Mouse (Mus musculus): ENCODE measurements around the gene Mpv17. TPM values are rescaled to one million over a fixed set of nuclear protein-coding genes. Genes with fewer than 3 reads are reported as not detected.

The Mpv17 gene
- polyA plus RNA-seq (2012; rRNA removed), result 98.9 and 117 TPM in 2 replicates

DNA sequence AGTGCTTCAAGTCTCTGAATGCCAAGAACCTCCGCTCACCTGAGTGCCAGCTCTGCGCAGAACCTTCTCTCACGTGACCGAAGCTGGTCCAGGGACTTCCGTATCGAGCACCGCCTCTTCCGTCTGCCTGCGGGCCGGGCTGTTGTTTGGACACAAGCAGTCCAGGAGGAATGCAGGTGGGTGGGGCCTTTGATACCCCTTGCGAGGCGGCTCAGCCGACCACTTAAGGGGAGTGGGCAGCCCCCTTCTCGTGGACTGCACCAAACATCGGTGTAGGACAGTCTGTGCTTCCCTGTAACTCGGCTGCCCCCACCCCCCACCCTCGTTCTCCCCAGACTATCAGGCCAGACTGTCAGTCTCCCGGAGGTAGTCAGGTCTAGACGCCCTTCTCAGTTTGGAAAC, at the start of gene Mpv17:
Gene Mpv17 (minus strand): TSS at position 100 of the 402 bp plus-strand sequence.
- peak; percentile 70 for DNase-seq (ENCODE audit: low spot score)

DNA sequence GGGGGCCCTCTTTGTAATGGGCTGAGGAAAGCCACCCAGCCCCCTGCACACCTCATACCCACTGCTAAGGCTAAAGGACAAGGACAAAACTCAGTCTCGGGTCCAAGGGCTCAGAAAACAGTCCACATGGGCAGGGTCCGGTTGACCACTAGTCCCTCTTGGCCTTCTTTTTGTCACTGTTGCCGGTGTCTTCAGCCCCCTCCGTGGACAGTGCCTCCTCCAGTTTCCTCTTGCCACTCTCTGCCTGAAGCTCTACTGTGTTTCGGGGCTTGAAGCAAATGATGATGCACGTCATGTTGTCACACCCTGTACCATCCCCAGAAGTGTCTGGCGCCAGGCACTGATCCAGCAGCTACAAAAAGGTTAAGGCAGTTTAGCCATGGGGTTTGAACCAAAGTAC, 48.9 kb upstream of the Mpv17 start:
- DNase-seq (ENCODE audit: low spot score), result no peak

DNA sequence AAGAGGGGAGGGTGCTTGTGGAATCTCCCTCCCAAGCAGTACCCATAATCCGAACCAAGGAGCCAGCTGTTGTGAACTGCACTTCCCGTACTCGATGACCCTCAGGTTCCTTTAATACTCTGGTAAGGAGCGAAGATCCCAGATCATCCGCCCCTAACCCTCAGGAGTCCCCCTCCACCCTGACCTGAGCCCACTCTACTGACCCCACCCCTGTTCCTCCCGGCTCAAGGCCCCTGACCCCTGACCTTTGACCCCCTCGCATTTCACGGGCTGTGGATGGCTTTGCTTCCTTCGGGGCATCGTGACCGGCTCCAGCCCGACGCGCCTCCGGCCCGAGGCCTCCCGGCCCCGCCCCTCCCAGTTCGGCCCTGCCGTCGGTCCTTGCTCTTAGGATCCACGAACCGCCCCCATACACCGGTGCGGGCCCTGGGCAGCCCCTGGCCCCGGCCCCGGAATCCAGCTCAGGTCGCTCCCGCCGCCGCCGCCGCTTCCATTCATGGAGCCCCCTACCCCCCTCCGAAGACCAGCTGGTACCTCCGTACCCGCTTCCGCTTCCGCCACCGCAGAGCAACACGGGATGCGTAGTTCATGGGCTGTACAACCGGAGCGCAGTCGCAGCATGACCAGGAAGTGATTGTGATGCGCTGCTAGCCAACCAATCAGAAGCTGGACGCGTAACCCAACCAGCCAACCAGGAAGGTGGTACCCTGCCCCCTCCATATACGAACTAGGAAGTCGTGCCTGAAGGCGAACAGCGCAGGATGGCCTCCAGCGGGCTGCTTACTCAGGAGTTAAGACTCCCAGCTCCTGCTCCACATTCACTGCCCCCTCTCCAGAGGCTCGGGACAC, 47.9 kb upstream of the Mpv17 start, which contains the start of gene Zfp513:
Gene Zfp513 (minus strand): TSS at position 562 of the 849 bp plus-strand sequence.
- DNase-seq (ENCODE audit: low spot score), result peak; percentile 84

- DNase-seq (ENCODE audit: low spot score), result no peak
These were observed 47.1 kb upstream of the Mpv17 start for GRCm38 (mm10) chr5:31201042-31201741.

- no peak for DNase-seq (ENCODE audit: low spot score)
These were observed 46.3 kb upstream of the Mpv17 start for GRCm38 (mm10) chr5:31200327-31200768.

DNA sequence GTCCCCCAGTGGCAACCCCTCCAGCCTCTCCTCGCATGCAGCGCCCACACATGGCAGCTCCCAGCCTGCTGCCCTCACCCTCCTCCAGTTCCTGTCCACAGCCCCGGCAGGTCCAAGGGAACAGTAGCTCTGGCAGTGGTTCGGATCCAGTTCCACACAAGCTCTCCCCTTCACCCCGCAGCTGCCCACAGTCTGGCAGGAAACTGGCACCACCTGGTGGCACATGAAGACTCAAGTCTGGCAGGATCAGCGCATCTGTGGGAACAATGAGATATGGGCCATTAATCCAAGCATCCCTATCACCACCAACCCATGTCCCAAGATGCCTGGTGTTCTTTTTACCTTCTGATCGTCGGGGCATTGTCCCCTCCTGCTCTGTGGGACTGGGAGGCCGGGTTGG, 45.8 kb upstream of the Mpv17 start:
- DNase-seq (ENCODE audit: low spot score), result no peak

- no peak for DNase-seq (ENCODE audit: low spot score)
These were observed 45.4 kb upstream of the Mpv17 start for GRCm38 (mm10) chr5:31199321-31199892.

DNA sequence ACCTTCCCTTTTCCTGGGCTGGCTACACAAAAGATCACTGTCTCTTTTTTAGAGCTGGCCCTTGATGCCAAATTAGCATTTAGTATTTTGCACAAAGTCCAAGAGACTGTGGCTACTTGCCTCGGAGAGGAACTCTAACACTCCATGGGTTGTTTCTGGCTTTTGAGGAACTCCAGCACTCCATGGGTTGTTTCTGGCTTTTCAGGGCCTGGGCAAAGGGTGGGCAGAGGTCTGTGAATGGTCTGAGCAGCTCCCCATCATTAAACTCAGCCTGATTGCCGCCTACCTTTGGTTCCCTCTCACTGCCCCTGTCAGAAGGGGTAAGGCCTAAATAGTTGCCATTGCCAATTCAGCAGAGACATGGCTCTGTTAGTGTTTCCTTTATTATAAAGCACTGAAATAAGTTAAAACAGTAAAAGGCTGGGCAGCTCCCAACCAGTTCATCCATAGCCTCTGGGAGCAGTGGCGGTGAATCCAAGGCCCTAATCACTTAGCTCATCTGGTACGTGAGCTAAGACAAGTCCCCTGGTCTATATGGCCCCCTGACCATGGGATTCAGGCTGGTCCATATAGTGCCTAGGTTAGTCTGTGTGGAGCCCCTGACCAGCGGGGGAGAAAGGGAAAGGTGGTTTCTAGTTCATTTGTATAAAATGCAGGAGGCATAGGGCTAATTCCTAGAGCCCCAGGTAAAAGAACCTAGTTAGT, 44.7 kb upstream of the Mpv17 start:
- no peak for DNase-seq (ENCODE audit: low spot score)

DNA sequence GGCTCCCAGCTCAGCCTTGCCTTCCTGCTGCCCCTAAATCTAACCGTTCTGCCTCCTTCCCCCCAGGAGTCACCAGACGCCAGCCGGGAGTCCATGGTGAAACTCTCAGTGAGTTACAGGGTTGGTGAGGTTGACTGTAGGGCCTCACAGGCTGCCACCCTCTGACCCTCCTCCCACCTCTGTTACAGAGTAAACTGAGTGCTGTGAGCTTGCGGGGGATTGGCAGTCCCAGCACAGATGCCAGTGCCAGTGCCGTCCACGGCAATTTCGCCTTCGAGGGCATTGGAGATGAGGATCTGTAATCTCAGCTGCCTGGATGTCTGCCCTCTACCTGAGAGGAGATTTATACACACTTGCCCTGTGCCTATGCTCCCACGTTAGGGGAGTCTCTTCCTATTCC, 44.1 kb upstream of the Mpv17 start:
- no peak for DNase-seq (ENCODE audit: low spot score)

GRCm38 (mm10) chr5:31197072-31197471, 43.0 kb upstream of the Mpv17 start:
- DNase-seq (ENCODE audit: low spot score), result no peak

DNA sequence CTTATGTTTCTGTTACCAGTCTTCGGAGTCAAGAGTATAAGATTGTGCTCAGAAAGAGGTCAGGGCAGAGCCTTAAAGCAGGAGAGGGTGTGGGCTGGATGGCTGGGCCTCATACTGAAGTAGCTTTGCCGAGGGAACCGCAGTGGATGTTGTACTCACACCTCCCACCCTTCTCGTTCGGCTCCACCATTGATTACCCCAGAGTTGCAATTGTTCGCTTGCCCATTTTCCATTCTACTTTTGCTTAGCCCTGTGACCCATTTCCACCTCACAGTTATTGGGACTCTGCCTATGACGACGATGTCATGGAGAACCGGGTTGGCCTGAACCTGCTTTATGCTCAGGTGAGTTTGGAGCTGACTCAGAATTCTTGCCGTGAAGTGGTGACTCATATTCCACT, 42.2 kb upstream of the Mpv17 start:
- no peak for DNase-seq (ENCODE audit: low spot score)

- DNase-seq (ENCODE audit: low spot score), result no peak
These were observed 41.6 kb upstream of the Mpv17 start for GRCm38 (mm10) chr5:31195671-31196070.

GRCm38 (mm10) chr5:31194486-31195485, 40.7 kb upstream of the Mpv17 start:
- no peak for DNase-seq (ENCODE audit: low spot score)

GRCm38 (mm10) chr5:31193631-31194281, 39.7 kb upstream of the Mpv17 start:
- DNase-seq (ENCODE audit: low spot score), result no peak

DNA sequence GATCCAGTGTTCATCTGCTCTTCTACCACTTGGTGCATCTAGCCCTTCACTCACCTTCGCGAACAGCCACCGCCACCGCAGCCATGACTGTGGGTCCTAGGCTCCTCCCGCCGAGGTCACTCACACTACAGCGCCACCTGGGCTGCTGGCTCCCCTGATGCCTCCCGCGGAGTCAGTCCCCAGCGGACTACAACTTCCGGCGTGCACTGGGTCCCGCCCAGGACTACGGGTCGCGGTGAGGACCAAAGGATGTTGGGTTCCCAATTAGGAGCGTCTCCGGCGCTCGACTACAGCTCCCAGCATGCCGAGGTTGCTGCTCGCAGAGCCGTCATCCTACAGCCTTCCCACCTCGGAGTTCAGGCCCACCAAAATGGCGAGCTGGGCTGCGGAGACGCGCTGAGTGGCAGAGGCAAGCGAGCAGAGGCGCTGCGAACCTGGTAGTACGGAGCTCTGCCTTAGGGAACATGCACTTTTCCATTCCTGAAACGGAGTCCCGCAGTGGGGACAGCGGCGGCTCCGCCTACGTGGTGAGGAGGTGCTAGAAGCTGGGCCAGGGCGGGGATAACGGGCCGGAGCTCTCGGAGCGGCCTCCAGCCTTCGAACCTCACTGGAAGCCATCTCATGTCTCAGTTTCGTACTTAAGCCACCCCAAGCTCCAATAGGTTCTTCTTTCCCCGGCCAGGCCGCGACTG, 39.0 kb upstream of the Mpv17 start, which contains the start of the genes Snx17 and Eif2b4:
Gene Snx17 (plus strand): TSS at position 289 of the 692 bp plus-strand sequence.
Gene Eif2b4 (minus strand): TSS at position 492 of the 692 bp plus-strand sequence.
- DNase-seq (ENCODE audit: low spot score), result peak; percentile 99

DNA sequence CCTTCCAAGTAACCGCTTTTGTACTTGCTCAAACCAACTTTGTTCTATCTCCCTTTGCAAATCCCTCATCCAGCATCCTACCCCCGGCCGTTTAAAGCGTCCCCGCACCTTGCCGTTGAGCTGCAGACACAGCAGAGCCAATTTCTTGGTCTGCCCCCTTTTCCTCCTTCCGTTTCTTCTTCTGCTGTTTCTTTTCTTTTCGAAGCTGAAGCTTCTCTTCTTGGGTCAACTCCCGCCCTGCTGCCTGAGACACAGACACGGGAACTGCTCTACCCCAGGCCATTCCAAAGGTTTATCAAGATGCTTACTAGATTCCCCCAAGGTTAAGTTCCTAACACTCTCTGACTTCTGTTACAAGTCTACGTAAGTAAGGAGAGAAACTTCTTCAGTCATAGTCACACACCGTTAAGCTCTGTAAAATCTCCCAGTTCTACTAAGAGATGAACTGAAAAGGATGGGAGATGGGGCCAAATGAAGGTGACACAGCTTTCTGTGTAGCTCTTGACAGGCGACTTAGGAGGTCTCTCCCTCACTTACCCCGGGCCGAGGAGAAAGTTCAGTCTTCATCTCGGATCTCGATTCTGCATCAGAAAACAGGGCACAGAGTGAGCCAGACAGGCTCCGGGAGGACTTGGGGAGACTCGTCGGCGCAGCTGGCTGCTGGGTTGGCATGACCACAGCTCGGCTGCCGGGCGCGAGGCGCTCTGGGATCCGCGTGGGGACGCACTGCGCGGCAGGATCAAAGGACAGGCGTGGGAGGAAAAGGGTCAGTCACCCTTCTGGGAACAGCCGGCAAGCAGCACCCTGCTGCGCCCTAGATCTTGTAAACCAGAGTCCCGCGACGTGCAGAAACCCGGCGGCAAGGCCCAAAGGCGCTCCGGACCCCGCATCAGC, 38.2 kb upstream of the Mpv17 start:
- DNase-seq (ENCODE audit: low spot score), result no peak

- no peak for DNase-seq (ENCODE audit: low spot score)
These were observed 36.1 kb upstream of the Mpv17 start for GRCm38 (mm10) chr5:31190201-31190600.

- DNase-seq (ENCODE audit: low spot score), result no peak
These were observed 34.3 kb upstream of the Mpv17 start for GRCm38 (mm10) chr5:31188223-31188840.

All from urinary bladder, adult 2 months (tissue).